Mouse (Mus musculus): ENCODE measurements around the gene Ephb2.

- TF ChIP-seq POLR2AphosphoS2 (IDR thresholded peaks at IDR 0.05; ENCODE audit: insufficient read length, low read depth) (no peak), TCF12 (IDR thresholded peaks at IDR 0.05; ENCODE audit: insufficient read depth, poor library complexity, severe bottlenecking) (no peak), POLR2A (IDR thresholded peaks at IDR 0.05; ENCODE audit: insufficient read length, low read depth) (no peak), MAX (IDR thresholded peaks at IDR 0.05; ENCODE audit: low read depth) (no peak), SRF (IDR thresholded peaks at IDR 0.05; ENCODE audit: control insufficient read depth, insufficient read length, low read depth) (no peak), E2F4 (IDR thresholded peaks at IDR 0.05; ENCODE audit: insufficient read depth) (no peak), MYOG (IDR thresholded peaks at IDR 0.05; ENCODE audit: control insufficient read depth in 1 of 3, insufficient read depth in 1 of 3, insufficient read length in 2 of 3, low read depth in 2 of 3) (no peak), MYOD1 (IDR thresholded peaks at IDR 0.05; ENCODE audit: control insufficient read depth in 1 of 3, insufficient read length in 2 of 3, low read depth in 2 of 3) (no peak), CEBPB (IDR thresholded peaks at IDR 0.05; ENCODE audit: insufficient read depth, poor library complexity, severe bottlenecking) (no peak), USF1 (IDR thresholded peaks at IDR 0.05; ENCODE audit: low read depth) (no peak), TCF3 (IDR thresholded peaks at IDR 0.05; ENCODE audit: insufficient read length, low read depth) (no peak)
Measured at GRCm38 (mm10) chr4:136797677-136798569, 37.9 kb downstream of the Ephb2 start.

Data from myocyte (in vitro differentiated cells).